Mouse (Mus musculus) spleen, postnatal 36 days (tissue): ENCODE data around the gene Gm39566.
"Not testable (repeated sequence)": the region's sequence is repeated elsewhere in the genome, so short reads cannot be mapped to it uniquely, and the experiment has no call there.

Experiments
- DNase-seq, 2 experiments: peaks; one replicate each; pipeline ENCODE4 v3.0.0; 2022; ENCODE audit warnings: low spot score in 2 of 2, mixed read lengths in 1 of 2

The Gm39566 gene

GRCm38 (mm10) chr11:69815155-69815554 is at the start of gene Gm39566:
Gene Gm39566 (minus strand): TSS chr11:69815298.
- no peak for DNase-seq

- DNase-seq: no peak
Observed at GRCm38 (mm10) chr11:69864138-69864860, 49.2 kb upstream of the Gm39566 start.

- DNase-seq: not testable (repeated sequence)
Observed at GRCm38 (mm10) chr11:69863729-69864128, 48.6 kb upstream of the Gm39566 start.

GRCm38 (mm10) chr11:69858113-69858998 is 43.3 kb upstream of the Gm39566 start, which contains the start of gene Tnk1:
Gene Tnk1 (minus strand): TSS chr11:69858730.
- no peak for DNase-seq

GRCm38 (mm10) chr11:69855347-69855746 is 40.2 kb upstream of the Gm39566 start:
- DNase-seq: peak; percentile 56 to 64

- DNase-seq: no peak
Observed at GRCm38 (mm10) chr11:69854680-69855079, 39.6 kb upstream of the Gm39566 start.

GRCm38 (mm10) chr11:69853994-69854393 is 38.9 kb upstream of the Gm39566 start:
- DNase-seq: peak; percentile 71 to 82

- no peak for DNase-seq
Observed at GRCm38 (mm10) chr11:69850754-69851153, 35.7 kb upstream of the Gm39566 start.

GRCm38 (mm10) chr11:69849884-69850283 is 34.8 kb upstream of the Gm39566 start:
- no peak for DNase-seq

GRCm38 (mm10) chr11:69849128-69849527 is 34.0 kb upstream of the Gm39566 start:
- DNase-seq: no peak

GRCm38 (mm10) chr11:69848021-69848420 is 32.9 kb upstream of the Gm39566 start:
- DNase-seq: no peak

GRCm38 (mm10) chr11:69846738-69847688 is 31.9 kb upstream of the Gm39566 start:
- no peak for DNase-seq

GRCm38 (mm10) chr11:69846198-69846680 is 31.1 kb upstream of the Gm39566 start, which contains the start of gene Plscr3:
Gene Plscr3 (plus strand): TSS chr11:69846376.
- peak; percentile 88 to 92 for DNase-seq

- DNase-seq: no peak
Observed at GRCm38 (mm10) chr11:69838714-69839104, 23.6 kb upstream of the Gm39566 start.

- DNase-seq: peak; percentile 92 to 96
Observed at GRCm38 (mm10) chr11:69837952-69838713, 23.0 kb upstream of the Gm39566 start, which contains the start of gene Tmem256. Gene Tmem256 (plus strand): TSS chr11:69838514.

GRCm38 (mm10) chr11:69837604-69837951 is 22.5 kb upstream of the Gm39566 start, which contains the start of gene Nlgn2:
Gene Nlgn2 (minus strand): TSS chr11:69837784.
- DNase-seq: no peak

- DNase-seq: no peak
Observed at GRCm38 (mm10) chr11:69836703-69837576, 21.8 kb upstream of the Gm39566 start.

- DNase-seq: no peak
Observed at GRCm38 (mm10) chr11:69835966-69836335, 20.9 kb upstream of the Gm39566 start.

GRCm38 (mm10) chr11:69835326-69835965 is 20.3 kb upstream of the Gm39566 start:
- no peak for DNase-seq
